Mouse (Mus musculus): Measurements from ENCODE around the gene Otoa.

The Otoa gene

GRCm38 (mm10) chr7:121081350-121081749 lies at the start of gene Otoa:
Gene Otoa, plus strand, starts transcription at chr7:121081650.
- no peak for DNase-seq (ENCODE audit: extremely low read depth, low read depth)

DNA sequence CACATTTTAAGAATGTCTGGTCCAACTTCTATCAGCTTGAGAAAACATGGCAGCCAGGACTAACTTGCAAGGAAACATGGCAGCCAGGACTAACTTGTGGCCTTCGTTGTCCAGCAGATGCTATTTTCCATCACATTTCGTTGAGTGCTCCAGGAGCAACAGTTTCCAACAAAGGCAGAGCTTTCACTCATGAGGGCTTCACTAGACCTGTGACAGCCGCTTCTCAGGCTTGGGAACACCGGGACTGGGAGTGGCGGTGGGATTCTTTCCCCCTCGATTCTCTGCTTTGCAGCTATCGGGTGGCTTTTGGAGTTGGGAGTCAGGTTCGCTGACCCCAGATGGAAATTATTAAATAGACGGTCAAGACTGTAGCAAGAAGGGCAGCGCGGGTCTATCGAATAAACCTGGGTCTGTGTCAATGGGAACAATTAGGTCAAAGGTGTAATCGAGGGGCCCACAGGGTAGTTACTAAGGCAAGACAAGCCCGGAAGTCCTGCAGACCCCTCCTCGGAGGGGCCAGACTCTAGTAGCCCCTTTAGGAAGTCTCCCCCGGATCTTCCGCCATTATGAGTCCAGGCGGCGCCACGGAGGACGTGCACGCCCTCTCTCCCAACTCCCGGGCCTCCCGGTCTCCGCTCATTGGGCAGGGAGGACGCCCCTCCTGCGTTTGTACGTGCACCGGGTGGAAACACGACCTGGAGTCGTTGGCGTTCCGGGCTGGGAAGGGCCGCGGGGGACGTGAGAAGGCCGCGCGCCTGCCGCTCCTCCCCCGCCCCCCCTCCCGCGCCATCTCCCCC lies 47.4 kb upstream of the Otoa start, which contains the start of gene Mettl9:
Mettl9 (plus strand) TSS at position 590 of the 797 bp plus-strand sequence.
- DNase-seq (ENCODE audit: extremely low read depth, low read depth), result peak; percentile 84

- no peak for DNase-seq (ENCODE audit: extremely low read depth, low read depth)
These were observed 46.7 kb upstream of the Otoa start for GRCm38 (mm10) chr7:121034701-121035141.

DNA sequence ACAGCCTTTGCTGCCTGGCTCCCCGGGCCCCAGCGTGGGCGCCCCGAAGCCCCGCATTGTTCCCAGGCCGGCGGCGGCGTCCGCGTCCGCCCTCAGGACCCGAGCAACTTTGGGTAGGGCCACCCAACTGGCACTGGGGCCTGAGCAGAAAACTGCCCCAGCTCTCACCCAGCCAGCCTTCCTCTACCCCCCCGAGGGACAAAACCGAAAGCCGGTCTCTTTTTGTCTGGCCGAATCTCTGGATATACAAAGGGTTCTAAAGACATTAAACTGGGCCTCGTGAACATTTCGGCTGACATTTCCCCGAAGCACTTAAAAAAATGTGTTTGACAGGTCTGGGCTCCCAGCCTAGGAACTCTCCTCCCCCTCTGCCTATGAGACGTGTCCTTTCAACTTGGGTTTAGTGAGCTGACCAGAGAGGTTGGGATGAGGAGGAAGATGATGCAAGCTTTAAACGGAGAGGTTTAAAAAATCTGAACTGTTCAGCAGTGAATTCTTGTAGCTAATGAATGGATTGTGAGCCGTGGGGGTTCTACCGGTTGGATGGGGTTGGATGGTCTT lies 46.2 kb upstream of the Otoa start:
- DNase-seq (ENCODE audit: extremely low read depth, low read depth), result peak; percentile 36

- no peak for DNase-seq (ENCODE audit: extremely low read depth, low read depth)
These were observed 40.9 kb upstream of the Otoa start for GRCm38 (mm10) chr7:121040595-121040994.

GRCm38 (mm10) chr7:121041989-121042388 lies 39.5 kb upstream of the Otoa start:
- DNase-seq (ENCODE audit: extremely low read depth, low read depth), result no peak

DNA sequence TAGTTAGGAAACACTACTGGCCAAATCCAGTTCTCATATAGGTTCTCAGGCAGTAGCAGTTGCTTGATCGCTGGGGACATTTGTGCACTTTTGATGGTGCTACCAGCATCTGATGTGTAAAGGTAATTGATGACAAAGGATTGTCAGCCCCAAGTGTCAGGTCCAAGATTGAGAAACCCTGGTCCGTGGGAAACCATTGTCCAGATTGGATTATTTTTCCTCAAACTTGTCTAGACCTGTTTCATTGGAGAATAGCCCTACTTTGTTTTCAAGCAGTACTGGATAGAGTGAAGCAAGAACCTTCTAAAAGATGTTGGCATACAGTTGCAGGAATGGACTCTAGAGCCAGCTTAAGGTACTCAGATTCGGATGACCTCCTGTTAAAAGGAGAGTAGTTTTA lies 38.4 kb upstream of the Otoa start:
- DNase-seq (ENCODE audit: extremely low read depth, low read depth), result no peak

DNA sequence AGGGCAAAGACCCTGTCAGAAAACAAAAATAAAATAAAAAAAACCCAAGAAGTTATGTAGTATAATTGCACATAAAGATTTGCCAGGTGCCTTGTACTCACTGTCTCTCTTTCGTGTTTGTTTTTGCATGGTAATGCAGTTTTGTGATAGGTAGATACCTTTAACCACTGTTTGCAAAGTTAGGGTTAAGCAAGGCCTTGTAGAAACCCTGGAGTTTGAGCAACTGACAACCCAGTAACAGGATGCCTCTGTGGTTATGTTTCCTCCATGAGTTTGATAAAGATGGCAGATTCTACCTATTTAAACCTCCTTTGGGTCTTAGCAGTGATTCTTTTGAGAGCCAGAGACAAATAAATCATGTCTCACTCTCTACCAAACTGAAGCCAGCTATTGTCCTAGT lies 37.9 kb upstream of the Otoa start:
- DNase-seq (ENCODE audit: extremely low read depth, low read depth), result no peak

GRCm38 (mm10) chr7:121044251-121044650 lies 37.2 kb upstream of the Otoa start:
- DNase-seq (ENCODE audit: extremely low read depth, low read depth), result no peak

DNA sequence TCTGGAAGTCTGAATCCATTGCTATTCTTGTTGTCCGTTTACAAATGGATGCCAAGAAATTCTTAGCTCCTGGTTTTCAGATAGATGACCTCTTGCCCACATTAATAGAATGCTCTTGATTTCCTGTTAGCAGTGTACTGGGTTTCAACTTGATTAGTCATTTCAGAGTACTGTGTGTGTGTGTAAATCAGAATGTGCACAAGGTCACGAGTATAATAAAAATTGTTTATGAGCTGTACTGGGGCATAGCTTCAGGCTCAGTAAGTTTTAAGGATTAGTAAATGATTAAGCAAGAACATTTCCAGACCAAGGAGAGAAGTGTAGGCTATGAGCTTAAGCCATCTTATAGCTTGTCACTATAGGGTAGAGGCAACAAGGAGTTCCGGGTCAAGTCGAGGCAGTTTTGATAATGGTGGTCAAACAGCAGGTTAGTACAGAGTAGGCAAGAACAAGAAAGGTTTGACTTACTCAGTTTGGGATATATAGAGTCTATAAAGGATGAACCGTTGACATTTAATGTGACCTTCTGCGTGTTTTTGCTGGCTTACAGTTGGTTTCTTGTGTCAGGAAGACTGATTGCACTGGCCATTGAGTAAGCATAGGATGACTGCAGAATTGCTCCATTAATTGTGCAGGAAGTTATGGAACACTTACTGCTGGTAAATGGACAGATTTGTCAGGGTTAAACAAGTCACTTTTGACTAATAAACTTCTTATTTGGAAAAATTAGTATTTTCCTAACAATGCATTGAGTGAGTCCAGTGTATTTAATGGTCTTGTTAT lies 35.6 kb upstream of the Otoa start:
- no peak for DNase-seq (ENCODE audit: extremely low read depth, low read depth)

- no peak for DNase-seq (ENCODE audit: extremely low read depth, low read depth)
These were observed 33.8 kb upstream of the Otoa start for GRCm38 (mm10) chr7:121047624-121048023.

GRCm38 (mm10) chr7:121053071-121053470 lies 28.4 kb upstream of the Otoa start:
- no peak for DNase-seq (ENCODE audit: extremely low read depth, low read depth)

GRCm38 (mm10) chr7:121059477-121060218 lies 21.8 kb upstream of the Otoa start:
- DNase-seq (ENCODE audit: extremely low read depth, low read depth), result no peak

GRCm38 (mm10) chr7:121064309-121064708 lies 17.1 kb upstream of the Otoa start:
- DNase-seq (ENCODE audit: extremely low read depth, low read depth), result no peak

DNA sequence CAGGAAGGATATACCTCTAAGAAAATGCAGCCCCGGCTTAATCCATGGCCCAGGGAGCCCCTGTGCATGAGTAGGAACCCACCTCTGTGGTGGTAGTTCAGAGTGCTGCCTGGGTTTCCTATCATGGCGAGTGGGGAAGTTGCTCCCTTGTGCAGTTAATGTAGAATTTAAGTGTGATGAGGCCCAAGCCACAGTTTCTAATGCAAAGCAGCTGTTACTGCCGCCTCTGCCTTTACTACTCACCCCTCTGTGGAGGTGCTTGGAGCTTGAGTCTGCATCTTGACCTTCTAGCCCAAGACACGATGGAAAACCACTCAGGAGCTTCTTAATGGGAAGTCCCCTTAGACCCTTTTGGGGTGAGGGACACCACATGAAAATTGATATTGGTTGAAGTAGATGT lies 10.2 kb upstream of the Otoa start:
- DNase-seq (ENCODE audit: extremely low read depth, low read depth), result no peak

- DNase-seq (ENCODE audit: extremely low read depth, low read depth), result no peak
These were observed 8.9 kb upstream of the Otoa start for GRCm38 (mm10) chr7:121072506-121072905.

GRCm38 (mm10) chr7:121074281-121074680 lies 7.2 kb upstream of the Otoa start, which contains the start of gene Igsf6:
Gene Igsf6, minus strand, starts transcription at chr7:121074572.
- DNase-seq (ENCODE audit: extremely low read depth, low read depth), result no peak

DNA sequence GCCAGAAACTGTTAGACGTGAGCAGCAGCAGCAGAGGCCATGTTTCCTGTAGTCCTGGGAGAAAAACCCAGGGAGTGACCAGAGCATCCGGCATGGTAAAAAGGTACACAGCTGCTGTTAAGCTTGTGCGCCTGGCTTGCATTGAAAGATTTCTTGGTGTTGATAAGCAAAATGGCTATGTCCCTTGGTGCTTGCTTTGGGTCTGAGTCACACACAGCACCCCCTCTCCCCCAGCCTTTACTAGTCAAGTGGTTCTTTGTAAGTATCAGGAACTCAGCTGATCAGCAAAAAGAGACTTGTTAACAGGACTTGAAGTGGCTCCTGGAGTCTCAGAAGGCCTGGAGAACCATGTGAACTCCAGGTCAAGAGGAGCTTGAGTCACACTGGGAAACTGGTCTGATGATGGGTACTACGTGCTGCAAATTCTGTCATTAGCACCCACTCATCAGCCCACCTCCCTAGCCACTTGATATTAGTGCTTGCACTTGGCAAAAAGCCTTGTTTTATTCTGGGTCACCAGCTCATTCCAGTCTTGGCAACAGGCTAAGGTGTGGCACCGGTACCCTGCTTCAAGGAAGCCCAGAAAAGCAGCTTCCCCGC lies 6.5 kb upstream of the Otoa start:
- DNase-seq (ENCODE audit: extremely low read depth, low read depth), result no peak

- no peak for DNase-seq (ENCODE audit: extremely low read depth, low read depth)
These were observed 6.0 kb upstream of the Otoa start for GRCm38 (mm10) chr7:121075416-121075815.

DNA sequence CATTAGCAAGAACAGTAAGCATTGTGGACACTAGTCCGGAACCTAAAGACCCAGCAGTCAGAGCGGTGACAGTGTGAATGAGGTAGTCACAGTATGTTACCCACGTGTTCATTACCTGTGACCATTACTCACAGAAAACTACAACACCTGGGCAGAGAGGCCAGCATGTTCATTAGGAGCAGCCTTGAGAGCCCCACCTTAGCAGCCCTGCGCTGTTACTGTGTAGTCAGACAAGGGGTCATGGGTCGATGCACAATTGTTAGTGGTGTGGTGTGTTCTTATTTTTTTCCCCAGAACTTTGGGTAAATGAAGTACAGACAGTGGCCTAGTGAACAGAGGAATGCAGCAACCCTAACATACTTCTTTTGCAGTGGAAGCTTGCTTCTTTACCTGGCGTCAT lies 4.1 kb upstream of the Otoa start:
- DNase-seq (ENCODE audit: extremely low read depth, low read depth), result no peak

GRCm38 (mm10) chr7:121077829-121078228 lies 3.6 kb upstream of the Otoa start:
- DNase-seq (ENCODE audit: extremely low read depth, low read depth), result peak; percentile 42

Data from MEL-GATA-1-ER (cell line).